Mouse (Mus musculus): ENCODE measurements around the gene N4bp2.

DNA sequence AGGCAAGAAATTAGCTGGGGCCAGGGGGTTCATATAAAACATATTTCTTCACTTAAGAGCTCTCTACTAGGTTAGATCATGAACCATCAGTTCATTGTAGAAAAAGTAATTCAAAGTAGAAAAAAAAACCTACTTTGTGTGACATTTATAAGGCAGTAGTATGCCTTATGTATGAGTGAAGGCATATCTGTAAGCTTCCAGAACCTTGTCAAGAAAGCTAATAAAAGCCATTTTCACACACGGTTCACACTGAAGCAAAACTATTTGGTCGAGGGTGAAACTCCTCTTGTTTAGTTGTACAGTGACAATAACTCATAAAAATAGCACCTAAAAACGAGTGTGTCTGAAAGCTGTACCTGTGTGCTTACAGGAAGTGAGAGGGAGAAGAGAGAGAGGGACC lies 92.2 kb downstream of the N4bp2 start:
- TF ChIP-seq POLR2A (IDR thresholded peaks at IDR 0.05; ENCODE audit: insufficient read depth, low read depth, low read length) (no peak), CTCF (IDR thresholded peaks at IDR 0.05) (no peak)
